Mouse (Mus musculus): ENCODE measurements around the gene Slc24a3.

GRCm38 (mm10) chr2:145668135-145668534 is 500.6 kb downstream of the Slc24a3 start:
- TF ChIP-seq CTCF (IDR thresholded peaks at IDR 0.05; ENCODE audit: borderline replicate concordance, extremely low read depth, insufficient read depth, insufficient read length), result no peak
- no peak for TF ChIP-seq POLR2A (IDR thresholded peaks at IDR 0.05; ENCODE audit: borderline replicate concordance, extremely low read depth, insufficient read depth, insufficient read length, poor library complexity, severe bottlenecking)

Measured in brain, embryonic 14.5 days (tissue).